Mouse (Mus musculus) hindbrain, postnatal 0 days (tissue): ENCODE data around the gene Dtx3. TPM values are rescaled to one million over a fixed set of nuclear protein-coding genes. Genes with fewer than 3 reads are reported as not detected.

Experiments used
- ATAC-seq: fragments of 200-750 bp; cut with Nextera tagmentation; 2 replicates; pipeline ENCODE4 v1.8.0; 2017; ENCODE audit warnings: mild to moderate bottlenecking, moderate TSS enrichment, moderate library complexity
- DNase-seq: peaks from one replicate; pipeline ENCODE4 v3.0.0-alpha.2; 2015; ENCODE audit warnings: low spot score
- H3K27ac ChIP-seq: fragments of 300-500 bp; sonication (generic); 2 replicates; pipeline ENCODE4 v1.5.1; 2014; ENCODE audit warnings: mild to moderate bottlenecking
- H3K27me3 ChIP-seq: fragments of 300-500 bp; sonication (generic); 2 replicates; pipeline ENCODE4 v1.6.1; 2014; ENCODE audit warnings: low read length, mixed read lengths; ENCODE audit not compliant: insufficient read depth
- H3K36me3 ChIP-seq: fragments of 300-500 bp; sonication (generic); 2 replicates; pipeline ENCODE4 v1.6.1; 2014; ENCODE audit warnings: low read length, mixed read lengths; ENCODE audit not compliant: insufficient read depth
- H3K4me1 ChIP-seq: fragments of 300-500 bp; sonication (generic); 2 replicates; pipeline ENCODE4 v1.6.1; 2014; ENCODE audit warnings: antibody characterized with exemption, low read length, mixed read lengths; ENCODE audit not compliant: insufficient read depth
- H3K4me2 ChIP-seq: fragments of 300-500 bp; sonication (generic); 2 replicates; pipeline ENCODE4 v1.6.1; 2014; ENCODE audit warnings: low read depth, mild to moderate bottlenecking, low read length, moderate library complexity, mixed read lengths
- H3K4me3 ChIP-seq: fragments of 300-500 bp; sonication (generic); 2 replicates; pipeline ENCODE4 v1.5.1; 2014; ENCODE audit warnings: low read length
- H3K9ac ChIP-seq: fragments of 300-500 bp; sonication (generic); replicated peaks from 2 replicates; pipeline ENCODE4 v1.6.1; 2014; ENCODE audit warnings: mild to moderate bottlenecking, low read length, moderate library complexity, mixed read lengths
- H3K9me3 ChIP-seq: fragments of 300-500 bp; sonication (generic); 2 replicates; pipeline ENCODE4 v1.6.1; 2016; ENCODE audit warnings: low read length, mixed read lengths
- CTCF ChIP-seq: IDR thresholded peaks from 2 replicates; pipeline ENCODE4 v1.5.1; 2016; ENCODE audit warnings: antibody characterized with exemption, control low read depth, low read depth
- WGBS: fragments of 180-500 bp; shearing (Covaris S2); extraction: QIAGEN DNeasy Blood & Tissue Kit; methylation state at CpG from one replicate; pipeline ENCODE4 v1.1.7; 2014; 5-methylcytosine and 5-hydroxymethylcytosine counted together
- polyA plus RNA-seq: library from polyadenylated mRNA; unstranded; fragments of >200 nt; fragmentation: Nextera tagmentation; extraction: Ambion mirVana; gene quantifications from 2 replicates; pipeline ENCODE4 v1.2.1, GENCODE M21; 2015
- total RNA-seq: library from RNA; depleted of rRNA; stranded (reverse); fragments of >200 nt; gene quantifications from 2 replicates; pipeline ENCODE4 v1.2.3, GENCODE M21; 2014

Dtx3 gene
- total and polyA plus RNA-seq, 2 experiments from 2014 or later = 185 to 233 TPM

DNA sequence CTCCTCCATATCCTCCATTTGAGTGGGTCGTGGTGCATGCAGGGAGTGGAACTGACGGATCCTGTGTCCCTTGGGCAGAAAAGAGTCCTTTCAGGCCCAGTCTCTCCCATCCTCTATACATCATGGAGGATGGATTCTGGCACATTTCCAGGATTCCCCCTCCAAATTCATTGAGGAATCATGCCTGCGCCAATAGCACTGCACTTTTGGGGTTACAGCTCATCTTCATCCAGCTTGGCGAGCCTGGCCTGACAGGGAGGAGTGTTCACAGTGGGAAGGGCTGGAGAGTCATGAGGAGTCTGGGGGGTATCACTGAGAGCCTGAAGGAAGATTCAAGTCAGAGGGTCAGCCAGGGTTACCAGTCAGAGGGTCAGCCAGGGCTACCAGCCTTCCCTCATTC is 12.9 kb downstream of the Dtx3 start:
- DNase-seq (no peak), ATAC-seq (no peak)
- no peak for TF ChIP-seq CTCF
- Histone ChIP-seq H3K4me3 (no peak overlapping the region), H3K9me3 (no peaks in the 10 kb centered on the region), H3K27me3 (peaks cover 13% of the 10 kb centered on the region), H3K27ac (no peak overlapping the region), H3K36me3 (no peaks in the 10 kb centered on the region), H3K4me2 (no peak overlapping the region), H3K4me1 (peaks cover 9% of the 10 kb centered on the region), H3K9ac (no peak overlapping the region)
- WGBS = 76% methylated on average over 4 of the region's 4 CpGs

- H3K27me3 ChIP-seq = peaks cover 14% of the 10 kb centered on the region
- no peak overlapping the region for H3K4me3 ChIP-seq
- ATAC-seq (no peak), DNase-seq (no peak)
- no peaks in the 10 kb centered on the region for H3K9me3 ChIP-seq
- 71% methylated on average over 6 of the region's 6 CpGs for WGBS
- H3K4me1 ChIP-seq = peaks cover 9% of the 10 kb centered on the region
- no peak overlapping the region for H3K27ac ChIP-seq
- TF ChIP-seq CTCF = no peak
- H3K36me3 ChIP-seq = no peaks in the 10 kb centered on the region
- no peak overlapping the region for H3K4me2 ChIP-seq
- no peak overlapping the region for H3K9ac ChIP-seq
These were observed 14.0 kb downstream of the Dtx3 start for GRCm38 (mm10) chr10:127181566-127181965.

DNA sequence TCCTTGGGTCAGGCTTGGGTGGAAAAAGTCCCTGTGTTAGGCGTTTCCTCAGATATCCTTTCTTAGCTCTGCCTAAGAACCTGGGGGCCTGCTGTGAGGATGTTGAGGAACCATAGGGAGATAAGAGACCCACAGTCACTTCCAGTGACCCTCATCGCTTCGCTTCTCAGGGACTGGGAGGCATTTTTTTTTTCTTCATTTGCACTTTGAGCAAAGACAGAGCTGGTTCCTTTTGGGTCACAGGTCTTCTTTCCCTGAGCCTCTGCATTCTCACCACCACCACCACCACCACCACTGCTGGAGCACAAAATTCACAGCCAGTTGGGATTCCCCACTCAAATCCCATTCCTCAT is 14.9 kb downstream of the Dtx3 start:
- Histone ChIP-seq H3K4me1 (peaks cover 9% of the 10 kb centered on the region), H3K36me3 (no peaks in the 10 kb centered on the region), H3K4me3 (no peak overlapping the region), H3K9ac (no peak overlapping the region), H3K27me3 (peaks cover 21% of the 10 kb centered on the region), H3K4me2 (peak overlapping the region; percentile 47; the same call in 1 of the 2 replicates), H3K9me3 (no peaks in the 10 kb centered on the region), H3K27ac (no peak overlapping the region)
- no peak for TF ChIP-seq CTCF
- DNase-seq (no peak), ATAC-seq (no peak)
- WGBS = 35% methylated on average over 3 of the region's 3 CpGs

DNA sequence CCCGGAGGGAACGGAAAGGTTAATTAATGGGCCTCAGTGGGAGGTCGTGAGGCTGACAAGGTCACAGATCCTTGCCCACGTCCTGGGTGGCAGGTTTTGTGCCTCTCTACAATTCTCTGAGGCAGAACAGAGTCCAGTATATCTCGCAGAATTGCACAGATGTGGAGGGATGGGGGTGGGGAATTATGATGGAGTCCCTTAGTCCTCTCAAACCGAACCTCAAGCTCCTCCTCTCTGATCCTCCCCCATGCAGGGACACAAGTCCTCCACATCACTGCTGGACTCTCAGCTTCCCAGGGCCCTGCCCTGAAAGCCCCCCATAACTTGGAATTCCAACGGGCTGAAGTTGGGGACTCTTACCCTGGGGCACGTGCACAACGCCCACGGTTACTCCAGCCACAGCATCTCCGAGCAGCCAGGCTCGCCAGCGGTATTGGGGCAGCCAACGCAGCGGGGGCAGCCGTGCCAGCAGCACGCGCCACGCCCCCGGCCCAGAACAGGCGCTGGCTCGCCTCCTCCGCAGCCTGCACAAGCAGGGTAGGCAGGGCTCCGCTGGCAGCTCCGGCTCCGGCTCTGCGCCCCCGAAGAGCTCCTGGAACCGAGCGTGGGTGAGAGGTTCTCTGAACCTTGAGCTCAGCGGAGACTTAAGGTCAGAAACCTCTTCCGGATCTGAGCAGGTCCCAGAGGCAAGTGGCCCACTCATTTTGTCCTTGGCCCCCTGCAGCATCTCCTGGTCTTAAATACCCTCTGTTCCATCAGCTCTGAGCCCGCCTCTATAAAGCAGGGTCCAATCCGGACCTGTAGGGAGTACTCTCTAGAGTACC is 15.4 kb downstream of the Dtx3 start, which contains the start of gene Slc26a10:
TSS of gene Slc26a10 (minus strand) at position 775 of the 824 bp plus-strand sequence.
- no peak for TF ChIP-seq CTCF
- Histone ChIP-seq H3K4me1 (peaks cover 9% of the 10 kb centered on the region), H3K4me2 (peak within 1 kb of the TSS; percentile 47), H3K27ac (no peak within 1 kb of the TSS), H3K36me3 (no peaks in the 10 kb centered on the region), H3K27me3 (peaks cover 21% of the 10 kb centered on the region), H3K9me3 (no peaks in the 10 kb centered on the region), H3K4me3 (peak within 1 kb of the TSS; percentile 18), H3K9ac (0 out of 2 replicates have a peak within 1 kb of the TSS, but pooled peaks have one; percentile 24)
- DNase-seq (peak; percentile 59), ATAC-seq (0 out of 2 replicates have a peak, but pooled peaks have one; percentile 21)
- 3% methylated on average over 31 of the region's 34 CpGs for WGBS

DNA sequence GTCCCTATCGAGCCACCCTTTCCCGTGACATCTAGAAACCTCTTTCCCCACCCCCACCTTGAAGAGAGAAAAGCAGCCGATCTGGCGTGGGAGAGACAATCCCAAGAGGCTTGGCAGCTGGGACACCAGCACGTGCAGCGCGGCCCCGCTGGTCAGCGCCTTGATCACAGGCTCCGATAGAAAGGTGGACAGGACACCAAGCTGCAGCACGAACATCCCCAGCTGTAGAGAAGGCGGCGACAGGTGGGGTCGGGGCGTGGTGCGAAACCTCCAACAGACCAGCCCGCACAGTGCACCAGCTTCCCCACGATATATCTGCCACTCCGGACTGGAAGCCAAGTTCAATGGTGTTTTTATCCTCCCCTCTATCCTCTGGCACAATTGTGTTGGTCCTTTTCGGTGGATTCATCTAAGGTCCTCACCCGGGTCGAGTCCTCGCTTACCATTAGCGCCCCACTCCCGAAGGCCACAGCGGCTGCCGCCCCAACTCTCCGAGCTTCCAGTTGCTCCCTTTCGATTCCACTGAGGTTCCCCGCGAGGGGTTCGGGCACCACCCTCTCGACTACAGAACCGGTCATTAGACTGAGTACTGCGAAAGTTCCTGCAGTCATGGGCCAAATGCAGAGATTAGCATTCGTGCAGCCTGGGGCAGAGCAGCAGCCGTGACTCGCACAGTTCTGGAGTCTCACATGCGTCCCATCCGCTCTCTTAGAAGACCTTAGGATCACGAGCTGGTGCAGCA is 17.1 kb downstream of the Dtx3 start:
- H3K9me3 ChIP-seq = no peaks in the 10 kb centered on the region
- WGBS = 5% methylated on average over 41 of the region's 41 CpGs
- TF ChIP-seq CTCF = no peak
- peak overlapping the region; percentile 59 for H3K4me2 ChIP-seq
- H3K4me1 ChIP-seq = peaks cover 9% of the 10 kb centered on the region
- no peak overlapping the region for H3K27ac ChIP-seq
- H3K36me3 ChIP-seq = no peaks in the 10 kb centered on the region
- DNase-seq (no peak), ATAC-seq (no peak)
- H3K9ac ChIP-seq = 0 out of 2 replicates have a peak overlapping the region, but pooled peaks have one; percentile 21
- H3K4me3 ChIP-seq = peak overlapping the region; percentile 26
- H3K27me3 ChIP-seq = peaks cover 21% of the 10 kb centered on the region

DNA sequence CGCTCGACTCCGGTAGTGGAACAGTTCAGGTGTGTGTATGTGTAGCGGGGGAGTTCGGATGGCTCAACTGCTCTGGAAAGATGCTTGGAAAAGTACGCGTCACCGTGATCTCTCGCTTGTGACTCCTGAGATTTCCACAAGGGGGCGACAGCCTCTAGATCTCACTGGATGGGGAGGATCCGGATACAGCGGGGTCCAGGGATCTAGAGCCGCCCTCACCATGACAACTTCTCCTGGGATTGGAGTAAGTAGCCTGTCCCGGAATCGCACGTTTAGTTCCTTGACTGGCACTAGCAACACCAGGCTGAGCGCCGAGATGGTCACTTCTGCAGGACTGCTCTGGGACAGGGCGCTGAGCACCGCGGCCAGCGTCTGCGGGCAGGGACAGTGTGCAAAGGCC is 17.8 kb downstream of the Dtx3 start:
- Histone ChIP-seq H3K27me3 (peaks cover 21% of the 10 kb centered on the region), H3K9ac (0 out of 2 replicates have a peak overlapping the region, but pooled peaks have one; percentile 21), H3K4me2 (peak overlapping the region; percentile 59), H3K9me3 (no peaks in the 10 kb centered on the region), H3K4me1 (peaks cover 9% of the 10 kb centered on the region), H3K36me3 (no peaks in the 10 kb centered on the region), H3K27ac (no peak overlapping the region), H3K4me3 (peak overlapping the region; percentile 26)
- under 1% methylated on average over 23 of the region's 23 CpGs for WGBS
- peak; percentile 91 for TF ChIP-seq CTCF
- ATAC-seq (peak; percentile 80), DNase-seq (peak; percentile 92)
